In the genomic region with DNA sequence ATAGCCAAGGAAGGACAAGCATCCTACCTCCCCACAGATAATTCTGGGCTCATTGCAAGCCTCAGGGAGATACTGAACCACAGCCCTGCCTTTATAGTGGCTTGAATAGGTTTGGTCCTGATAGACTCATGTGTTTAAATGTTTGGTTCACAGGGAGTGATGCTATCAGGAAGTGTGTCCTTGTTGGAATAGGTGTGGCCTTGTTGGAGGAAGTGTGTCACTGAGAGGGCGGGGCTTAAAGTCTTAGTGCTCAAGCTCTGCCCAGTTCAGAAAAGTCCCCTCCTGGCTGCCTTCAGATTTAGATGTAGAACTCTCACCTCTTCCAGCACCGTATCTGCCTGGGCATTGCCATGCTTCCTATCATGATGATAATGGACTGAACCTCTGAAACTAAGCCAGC, we compare ENCODE assay signal across 15 mouse cellular contexts.
"Had no signal": no experiment of that assay in that cellular context is flagged by ENCODE, and none has a peak within 500 bp of the region (broad histone marks: within the 10 kb centered on the region; RNA-seq: fewer than 3 reads in every experiment).

No protein-coding gene starts in this region.

- H3K27me3 ChIP-seq: kidney, embryonic 15.5 days; limb, embryonic 15.5 days; liver, embryonic 13.5 days; lung, embryonic 15.5 days; midbrain, embryonic 12.5 days had no signal

- H3K9ac ChIP-seq: kidney, embryonic 15.5 days; limb, embryonic 15.5 days; liver, embryonic 13.5 days; liver, postnatal 0 days; lung, embryonic 15.5 days; midbrain, embryonic 12.5 days had no signal

- H3K4me1 ChIP-seq: limb, embryonic 15.5 days; midbrain, embryonic 12.5 days had no signal

- H3K4me3 ChIP-seq: kidney, embryonic 15.5 days; limb, embryonic 15.5 days; liver, embryonic 13.5 days; lung, embryonic 15.5 days; megakaryocyte, embryonic 14.5 days; midbrain, embryonic 12.5 days had no signal

- H3K27ac ChIP-seq: kidney, embryonic 15.5 days; limb, embryonic 15.5 days; liver, embryonic 13.5 days; lung, embryonic 15.5 days; midbrain, embryonic 12.5 days had no signal

- H3K4me2 ChIP-seq: kidney, embryonic 15.5 days; limb, embryonic 15.5 days; liver, embryonic 13.5 days; lung, embryonic 15.5 days; midbrain, embryonic 12.5 days had no signal

- H3K36me3 ChIP-seq: kidney, embryonic 15.5 days; limb, embryonic 15.5 days; liver, embryonic 13.5 days; lung, embryonic 15.5 days; midbrain, embryonic 12.5 days had no signal

- DNase-seq: kidney, adult 2 months; kidney, postnatal 14 days; layer of hippocampus, adult 9-11 months; layer of hippocampus, postnatal 36 days; liver, embryonic 13.5 days; liver, postnatal 0 days; lung, postnatal 36 days; right cerebral cortex, postnatal 14 days; thymus, adult 18-20 months; thymus, postnatal 14 days had no signal

- H3K9me3 ChIP-seq: kidney, embryonic 15.5 days; limb, embryonic 15.5 days; liver, embryonic 13.5 days; lung, embryonic 15.5 days; midbrain, embryonic 12.5 days had no signal

- ATAC-seq: liver, postnatal 0 days had no signal
